Mouse (Mus musculus) left cerebral cortex, postnatal 4 days (tissue): ENCODE results near the gene Mon1a. TPM values are rescaled to one million over a fixed set of nuclear protein-coding genes. Genes with fewer than 3 reads are reported as not detected.
A peak's percentile ranks its signal among the peaks of the same experiment; 100 is the strongest.

Source experiments
- DNase-seq: peaks from one replicate; pipeline ENCODE4 v3.0.0-alpha.2; 2022
- intact Hi-C: fragments of 180-260 bp; cut with DNase I; formaldehyde crosslinking; loops from one replicate; pipeline ENCODE4 v1.15.1; 2025
- total RNA-seq, 2 experiments: library from RNA; stranded (reverse); gene quantifications; 2 replicates each; pipeline ENCODE4 v1.2.3; 2021

The Mon1a gene
- total RNA-seq, 2 experiments from 2014 or later = 15.2 to 16.1 TPM

DNA sequence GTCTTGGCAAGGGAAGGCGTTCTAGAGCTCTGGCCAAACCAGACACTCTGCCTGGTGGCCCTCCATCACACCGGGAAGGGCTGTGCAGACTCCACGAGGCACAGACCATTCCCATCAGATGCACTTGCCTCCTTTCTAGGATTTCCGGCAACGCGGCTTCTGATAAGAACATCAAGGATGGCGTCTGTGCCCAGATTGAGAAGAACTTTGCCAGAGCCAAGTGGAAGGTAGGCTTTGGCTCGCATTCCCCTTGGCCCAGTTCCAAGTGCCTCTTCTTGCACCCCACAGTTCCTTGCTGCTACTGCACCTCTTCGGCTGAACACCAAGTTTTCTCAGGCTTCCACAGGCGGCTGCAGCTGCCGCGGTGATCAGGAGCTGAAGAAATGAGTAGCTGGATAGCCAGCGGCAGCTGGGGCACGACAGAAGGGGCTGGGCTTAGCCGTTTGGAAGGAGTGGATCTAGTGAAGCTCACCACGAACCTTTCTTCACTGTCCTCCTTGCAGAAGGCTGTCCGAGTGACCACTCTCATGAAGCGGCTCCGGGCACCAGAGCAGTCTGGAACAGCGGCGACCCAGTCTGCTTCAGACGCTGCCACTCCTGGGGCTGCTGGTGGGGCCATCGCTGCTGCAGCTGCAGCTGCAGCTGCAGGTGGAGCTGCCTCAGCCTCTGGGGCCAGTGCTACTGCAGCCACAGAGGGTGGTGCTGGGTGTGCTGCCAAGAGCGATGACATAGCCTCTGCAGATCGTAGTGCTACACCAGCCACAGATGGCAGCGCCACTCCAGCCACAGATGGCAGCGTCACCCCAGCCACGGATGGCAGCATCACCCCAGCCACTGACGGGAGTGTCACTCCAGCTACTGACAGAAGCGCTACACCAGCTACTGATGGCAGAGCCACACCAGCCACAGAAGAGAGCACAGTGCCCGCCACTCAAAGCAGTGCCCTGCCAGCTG, 59.6 kb downstream of the Mon1a start:
- peak; percentile 79 for DNase-seq
- intact Hi-C loops = no loop called here

DNA sequence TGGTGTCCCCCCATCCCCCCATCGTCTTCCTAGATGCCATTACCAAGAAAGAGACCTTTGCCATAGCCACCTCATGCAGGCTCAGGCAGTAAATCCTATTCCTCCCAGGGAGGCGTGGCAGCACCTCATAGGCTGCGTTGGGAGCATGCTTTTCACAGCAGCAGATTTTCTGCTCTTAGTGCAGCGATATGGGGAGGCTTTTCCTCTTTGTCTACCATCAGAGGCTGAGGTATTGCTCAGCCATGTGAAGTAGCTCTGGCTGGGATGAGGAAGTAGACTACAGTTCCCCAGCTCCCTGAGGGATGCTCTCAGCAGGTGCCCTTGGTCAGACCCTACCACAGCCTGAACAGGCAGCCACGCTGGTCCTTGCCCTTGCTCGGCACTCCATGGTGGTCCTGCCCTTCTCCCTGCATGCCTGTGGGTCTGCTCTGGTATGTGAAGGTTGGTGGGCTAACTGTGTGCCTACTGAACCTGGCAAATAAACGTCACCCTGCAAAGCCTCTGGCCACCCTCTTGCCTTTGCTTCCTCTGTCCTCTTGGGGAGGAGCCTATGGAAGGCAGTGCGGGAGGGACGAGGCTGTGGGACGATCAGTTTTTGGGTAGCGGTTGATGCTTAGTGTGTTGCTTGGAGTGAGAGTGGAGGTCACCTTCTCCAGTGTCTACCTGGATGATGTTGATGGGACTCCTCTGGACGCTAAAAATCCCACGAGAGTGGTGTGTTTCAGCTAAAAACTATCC, 61.4 kb downstream of the Mon1a start:
- intact Hi-C loops = no loop called here

GRCm38 (mm10) chr9:107949922-107950235, 61.9 kb downstream of the Mon1a start, which contains the start of gene Traip:
Gene Traip (plus strand): TSS chr9:107950136.
- DNase-seq = no peak
- intact Hi-C loops = no loop called here

More for the DNA sequence above, 61.4 kb downstream of the Mon1a start:
- DNase-seq = no peak

DNA sequence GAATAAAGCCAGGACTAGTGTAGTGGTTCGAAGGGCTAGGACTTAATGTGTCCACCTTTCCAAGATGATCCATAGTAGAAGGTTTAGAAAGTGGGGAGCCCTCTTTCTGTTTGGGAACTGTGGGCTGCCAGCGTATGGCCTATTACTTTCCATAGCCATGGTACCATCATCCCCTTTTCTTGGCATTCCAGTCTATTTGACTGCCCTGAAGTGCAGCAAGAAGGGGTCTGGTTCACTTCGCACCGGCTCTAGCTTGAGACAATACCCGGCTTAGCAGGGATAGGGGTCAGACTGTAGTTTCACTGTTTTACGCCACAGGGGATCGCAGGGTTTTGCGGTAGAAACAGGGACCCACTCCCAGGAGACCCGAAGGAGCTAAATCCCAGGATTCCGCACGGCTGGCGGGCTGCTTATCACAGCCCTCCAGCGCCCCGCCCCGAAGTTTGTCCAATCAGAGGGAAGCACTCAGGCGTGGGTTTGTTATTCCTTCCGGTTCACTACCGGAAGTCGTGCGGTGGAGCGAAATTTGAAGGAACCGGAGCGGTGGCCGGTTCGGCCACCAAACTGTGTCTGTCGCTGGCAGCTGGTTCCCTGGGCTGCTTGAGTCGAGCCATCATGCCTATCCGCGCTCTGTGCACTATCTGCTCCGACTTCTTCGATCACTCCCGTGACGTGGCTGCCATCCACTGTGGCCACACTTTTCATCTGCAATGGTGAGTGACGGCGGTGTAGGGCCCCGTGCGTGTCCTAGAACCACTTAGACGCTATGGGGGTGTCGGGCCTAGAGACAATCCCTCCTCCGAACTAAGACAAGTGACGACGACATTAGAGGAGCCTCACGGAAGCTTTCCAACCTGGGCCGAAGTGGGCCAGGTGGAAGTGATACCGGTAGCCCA, 62.8 kb downstream of the Mon1a start:
- intact Hi-C loops = no loop called here
- peak; percentile 94 for DNase-seq

Other genes with a start within 250 kb of the Mon1a start
- 10 to 100 TPM; 65.0 to 68.4 TPM for gene Slc38a3, start 218.6 kb upstream of the Mon1a start, total RNA-seq
- 1 to 10 TPM in 1 of 2 experiments, under 1 TPM in 1; 0.30 to 1.1 TPM for gene Gnat1, start 208.4 kb upstream of the Mon1a start, total RNA-seq
- gene Sema3f, start 177.7 kb upstream of the Mon1a start, total RNA-seq = 10 to 100 TPM; 44.6 to 52.6 TPM
- gene Rbm5, start 117.2 kb upstream of the Mon1a start, total RNA-seq = 100 to 1,000 TPM; 194 to 195 TPM
- gene Rbm6, start 14.9 kb upstream of the Mon1a start, total RNA-seq = 10 to 100 TPM; 73.4 to 79.0 TPM
- gene Mst1r, start 18.7 kb downstream of the Mon1a start, total RNA-seq = 1 to 10 TPM; 2.2 to 3.6 TPM
- not detected for gene Actl11, start 40.3 kb downstream of the Mon1a start, total RNA-seq
- 100 to 1,000 TPM; 333 to 354 TPM for gene Camkv, start 47.5 kb downstream of the Mon1a start, total RNA-seq
- gene Traip, start 62.0 kb downstream of the Mon1a start, total RNA-seq = 10 to 100 TPM; 21.2 to 21.3 TPM
- gene Uba7, start 87.4 kb downstream of the Mon1a start, total RNA-seq = 1 to 10 TPM; 2.1 to 3.5 TPM
- gene Gm20661, start 94.9 kb downstream of the Mon1a start, total RNA-seq = 1 to 10 TPM in 1 of 2 experiments, under 1 TPM in 1; 0.44 to 1.3 TPM
- 10 to 100 TPM in 1 of 2 experiments, 1 to 10 TPM in 1; 9.4 to 10.4 TPM for gene Inka1, start 97.7 kb downstream of the Mon1a start, total RNA-seq
- gene Cdhr4, start 104.3 kb downstream of the Mon1a start, total RNA-seq = 1 to 10 TPM; 1.0 to 2.3 TPM
- gene Gm20662, start 108.2 kb downstream of the Mon1a start, total RNA-seq = 1 to 10 TPM; 1.3 to 2.5 TPM
- 100 to 1,000 TPM; 153 to 160 TPM for gene Ip6k1, start 114.3 kb downstream of the Mon1a start, total RNA-seq
- 10 to 100 TPM; 15.2 to 15.5 TPM for gene Gmppb, start 161.1 kb downstream of the Mon1a start, total RNA-seq
- gene Amigo3, start 165.0 kb downstream of the Mon1a start, total RNA-seq = 1 to 10 TPM; 1.6 to 2.8 TPM
- gene Mst1, start 192.3 kb downstream of the Mon1a start, total RNA-seq = not detected
- 10 to 100 TPM; 92.5 to 93.8 TPM for gene Rnf123, start 195.2 kb downstream of the Mon1a start, total RNA-seq
- 10 to 100 TPM; 46.1 to 50.1 TPM for gene Apeh, start 206.5 kb downstream of the Mon1a start, total RNA-seq